Mouse (Mus musculus) embryo, embryonic 10 days (tissue): Measurements from ENCODE around the gene Taf10.

Experiments used
- DNase-seq: peaks from one replicate; pipeline ENCODE4 v3.0.0-alpha.2; 2015; ENCODE audit warnings: low spot score

Taf10 gene

DNA sequence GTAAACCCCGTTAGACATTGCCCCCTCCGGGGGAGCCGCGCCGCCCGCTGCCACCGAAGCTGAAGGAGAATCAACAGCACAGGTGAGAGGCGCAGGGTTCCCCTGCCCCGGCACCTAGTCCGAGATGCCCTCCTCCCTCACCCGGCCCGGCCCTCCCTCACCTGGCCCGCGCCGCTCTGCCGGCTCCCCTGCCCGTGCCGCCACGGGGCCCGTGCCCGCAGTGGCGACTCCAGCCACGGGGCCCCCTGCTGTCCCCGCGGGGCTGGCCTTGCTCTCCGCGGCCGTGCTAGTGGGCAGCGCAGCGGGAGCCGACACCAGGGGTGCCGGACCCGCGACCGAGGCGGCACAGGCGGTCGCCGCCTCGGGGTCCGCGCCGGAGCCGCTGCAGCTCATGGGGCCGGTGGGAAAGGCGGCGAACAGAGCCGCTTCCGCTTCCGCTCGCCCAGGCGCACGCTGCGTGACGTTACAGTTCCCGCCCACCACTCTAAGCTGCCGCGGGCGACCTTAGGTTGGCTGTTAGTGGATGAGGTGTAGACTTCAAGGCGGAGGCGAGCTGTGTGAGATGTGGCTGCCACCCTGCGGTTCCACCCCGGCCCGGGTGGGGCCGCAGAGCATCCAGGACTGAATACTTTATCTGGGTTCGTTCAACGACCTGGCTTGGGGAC is at the start of gene Taf10:
Gene Taf10 (minus strand): TSS at position 436 of the 665 bp plus-strand sequence.
- peak; percentile 97 for DNase-seq

DNA sequence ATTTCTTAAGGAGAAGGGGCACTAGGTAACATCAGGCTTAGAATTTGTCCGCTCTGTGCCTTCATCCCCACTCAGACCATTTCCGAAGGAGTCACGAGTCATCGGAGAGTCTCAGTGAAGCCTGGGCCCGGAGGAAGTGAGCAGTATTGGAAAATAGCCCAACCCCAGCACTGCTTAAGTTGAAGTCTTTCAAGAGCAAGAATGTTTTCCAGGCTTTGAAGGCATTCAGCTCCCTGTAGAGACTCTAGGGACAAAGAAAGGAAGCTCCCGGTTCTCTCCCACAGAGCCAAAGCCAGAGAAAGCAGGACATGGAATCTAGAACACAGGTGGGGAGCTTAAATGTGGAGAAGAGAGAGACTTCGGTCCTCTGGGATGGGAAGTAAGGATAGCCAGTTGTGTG is 49.5 kb upstream of the Taf10 start:
- no peak for DNase-seq

DNA sequence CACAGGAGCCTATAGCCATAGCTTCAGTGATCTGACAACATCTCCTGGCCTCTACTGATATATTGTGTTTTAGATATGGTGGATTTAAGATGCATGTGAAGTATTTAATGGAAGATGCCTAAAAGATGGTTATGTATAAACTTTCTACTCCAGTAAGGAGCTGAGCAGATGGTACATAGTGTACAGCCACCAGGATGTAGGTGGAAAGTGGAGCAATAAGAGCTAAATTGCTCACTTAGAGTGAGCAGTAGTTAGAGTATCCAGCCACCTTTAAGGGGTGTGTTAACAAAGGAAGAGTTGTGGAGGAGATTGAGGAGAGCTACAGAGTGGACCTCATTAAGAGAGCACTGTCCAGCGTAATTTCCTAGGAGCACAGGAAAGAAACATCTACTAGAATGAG is 47.0 kb upstream of the Taf10 start:
- no peak for DNase-seq

DNA sequence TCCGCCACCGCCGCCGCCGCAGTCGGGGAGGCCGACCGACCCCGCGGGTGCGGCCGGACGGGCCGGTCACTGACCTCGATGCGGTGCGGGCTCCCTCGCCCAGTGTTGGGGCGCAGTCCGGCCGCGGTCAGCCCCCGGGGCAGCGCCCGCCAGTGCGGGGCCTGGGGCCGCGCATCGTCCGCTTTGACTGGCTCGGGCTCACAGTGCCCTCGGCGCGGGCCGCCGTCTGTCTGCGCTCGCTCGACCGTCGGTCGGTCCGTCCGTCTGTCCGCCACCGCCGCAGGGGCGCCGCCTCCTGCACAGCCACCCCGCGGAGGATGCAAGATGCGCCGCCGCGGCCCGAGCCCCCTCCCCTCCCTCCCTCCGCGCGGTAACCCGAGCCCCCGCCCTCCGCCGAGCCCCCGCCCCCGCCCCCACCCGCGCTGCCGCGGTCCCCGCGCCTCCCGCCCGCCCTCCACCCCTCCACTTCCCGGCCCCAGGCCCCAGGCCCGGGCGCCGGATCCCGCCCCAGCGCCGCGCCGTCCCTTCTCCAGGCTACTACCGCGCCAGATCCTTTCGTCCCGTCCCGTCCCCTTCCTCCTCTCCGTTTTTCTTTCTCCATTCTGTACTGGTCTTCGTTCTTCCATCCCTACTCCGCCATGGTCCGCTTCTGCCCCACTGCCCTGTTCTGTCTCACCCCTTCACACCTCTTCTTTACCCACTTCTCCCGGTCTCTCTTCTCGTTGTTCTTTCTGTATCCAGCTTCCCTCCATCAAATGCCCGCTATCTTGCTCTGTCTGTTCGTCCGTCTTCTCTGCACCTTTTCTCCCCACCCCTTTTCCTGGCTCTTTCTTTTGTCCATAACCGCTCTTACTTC is 43.4 kb upstream of the Taf10 start, which contains the start of gene Dchs1:
Gene Dchs1 (minus strand): TSS at position 370 of the 856 bp plus-strand sequence.
- DNase-seq = peak; percentile 66

DNA sequence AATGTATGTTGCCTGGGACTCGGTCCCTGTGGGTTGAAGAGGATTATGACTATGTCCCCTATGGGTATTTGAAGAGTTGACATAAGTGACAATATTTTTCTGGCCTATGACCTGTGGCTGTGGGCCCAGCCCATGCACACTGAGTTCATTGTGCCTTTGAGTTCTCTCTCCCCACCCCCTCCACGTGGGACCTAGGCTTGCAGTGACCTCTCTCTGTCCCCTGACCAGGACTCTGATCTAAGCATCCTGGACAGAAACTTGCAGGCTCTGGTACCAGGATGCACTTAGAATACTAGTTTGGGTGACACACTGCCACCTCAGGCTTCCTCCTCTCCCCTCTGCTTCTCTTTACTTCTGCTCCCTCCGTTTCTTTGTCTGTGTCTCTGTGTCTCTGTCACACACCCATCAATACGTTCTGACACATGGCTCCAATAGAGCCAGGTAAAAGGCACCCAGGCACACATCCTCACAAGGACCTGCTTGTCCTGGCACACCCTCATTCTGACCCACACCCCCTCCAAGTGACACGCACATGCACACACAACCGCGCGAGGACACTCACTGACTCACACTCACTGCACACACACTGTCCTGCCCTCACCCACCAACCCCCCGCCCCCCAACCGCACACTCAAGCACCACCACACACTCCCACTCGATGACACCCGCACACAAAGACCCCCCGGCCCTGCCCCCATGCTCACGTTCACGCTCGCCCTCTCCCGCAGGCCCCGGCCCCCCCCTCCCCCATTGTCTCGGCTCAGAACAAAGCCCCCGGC is 42.5 kb upstream of the Taf10 start:
- DNase-seq = peak; percentile 41

DNA sequence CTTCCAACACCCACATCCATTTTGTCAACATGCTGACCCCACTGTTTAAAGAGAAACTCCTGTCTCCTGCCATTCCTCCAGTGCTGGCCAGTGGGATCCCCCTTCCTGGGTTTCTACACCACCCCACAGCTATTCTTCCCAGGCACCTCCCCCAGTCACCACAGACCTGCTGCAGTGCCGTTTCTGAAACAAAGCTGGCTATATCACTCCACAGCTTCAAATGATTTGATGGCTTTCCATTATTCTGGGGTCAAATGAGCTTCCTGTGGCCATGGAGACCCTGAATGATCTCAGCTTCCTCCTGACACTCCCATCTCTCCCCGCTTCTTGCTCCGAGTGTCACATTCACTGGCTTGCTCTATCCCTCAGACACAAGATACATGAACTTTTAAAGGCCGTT is 40.4 kb upstream of the Taf10 start:
- DNase-seq = peak; percentile 34

DNA sequence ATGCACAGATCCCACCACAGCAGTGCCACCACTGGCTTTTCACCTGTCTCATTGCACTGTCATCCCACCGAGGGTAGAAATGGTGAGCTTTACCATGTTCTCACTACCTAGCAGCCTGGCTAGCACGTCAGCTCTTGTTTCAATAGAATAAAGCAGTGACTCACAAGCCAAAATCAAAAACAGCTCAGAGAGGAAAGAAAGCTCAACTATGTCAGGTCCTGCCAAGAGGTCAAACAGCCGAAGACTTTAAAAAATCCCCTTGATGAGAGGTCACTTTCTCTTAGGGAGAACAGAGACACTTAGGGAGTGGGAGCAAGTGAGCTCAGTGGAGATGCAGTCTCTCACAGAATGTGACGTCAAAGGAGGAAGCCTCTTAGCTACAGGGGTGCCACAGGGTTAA is 39.7 kb upstream of the Taf10 start:
- no peak for DNase-seq

DNA sequence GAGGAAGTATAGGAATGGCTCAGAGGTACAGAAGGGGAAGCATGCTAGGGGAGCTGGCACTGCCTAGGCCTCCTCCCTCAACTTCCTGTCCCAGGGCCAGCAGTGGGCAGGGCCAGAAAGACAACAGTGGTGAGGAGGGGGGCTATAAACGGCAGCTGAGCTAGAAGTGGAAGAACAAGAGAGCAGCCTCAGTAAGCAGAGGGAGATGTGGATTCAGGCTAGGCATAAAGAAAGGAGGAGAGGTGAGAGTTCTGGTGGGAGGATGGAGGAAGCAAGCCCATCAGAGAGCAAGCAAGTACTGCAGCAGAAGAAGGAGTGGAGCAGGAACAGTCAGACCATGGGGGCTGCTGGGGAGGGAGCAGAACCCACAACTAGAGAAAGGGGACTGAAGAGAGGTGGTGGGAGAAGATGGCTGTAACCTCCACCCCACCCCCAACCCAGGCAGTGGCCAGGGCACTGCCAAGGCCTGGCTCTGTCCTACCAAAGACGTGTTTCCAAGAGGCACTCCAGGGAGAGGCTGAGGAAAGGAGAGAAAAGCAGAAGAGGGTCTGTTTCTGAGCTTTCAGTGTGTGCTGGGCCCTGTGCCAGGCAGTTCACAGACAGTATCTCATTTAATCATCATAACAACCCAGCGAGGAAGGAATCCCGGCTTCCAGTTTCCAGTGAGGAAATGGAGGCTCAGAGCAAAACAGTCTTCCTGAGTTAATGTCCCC is 34.5 kb upstream of the Taf10 start:
- DNase-seq = peak; percentile 67

DNA sequence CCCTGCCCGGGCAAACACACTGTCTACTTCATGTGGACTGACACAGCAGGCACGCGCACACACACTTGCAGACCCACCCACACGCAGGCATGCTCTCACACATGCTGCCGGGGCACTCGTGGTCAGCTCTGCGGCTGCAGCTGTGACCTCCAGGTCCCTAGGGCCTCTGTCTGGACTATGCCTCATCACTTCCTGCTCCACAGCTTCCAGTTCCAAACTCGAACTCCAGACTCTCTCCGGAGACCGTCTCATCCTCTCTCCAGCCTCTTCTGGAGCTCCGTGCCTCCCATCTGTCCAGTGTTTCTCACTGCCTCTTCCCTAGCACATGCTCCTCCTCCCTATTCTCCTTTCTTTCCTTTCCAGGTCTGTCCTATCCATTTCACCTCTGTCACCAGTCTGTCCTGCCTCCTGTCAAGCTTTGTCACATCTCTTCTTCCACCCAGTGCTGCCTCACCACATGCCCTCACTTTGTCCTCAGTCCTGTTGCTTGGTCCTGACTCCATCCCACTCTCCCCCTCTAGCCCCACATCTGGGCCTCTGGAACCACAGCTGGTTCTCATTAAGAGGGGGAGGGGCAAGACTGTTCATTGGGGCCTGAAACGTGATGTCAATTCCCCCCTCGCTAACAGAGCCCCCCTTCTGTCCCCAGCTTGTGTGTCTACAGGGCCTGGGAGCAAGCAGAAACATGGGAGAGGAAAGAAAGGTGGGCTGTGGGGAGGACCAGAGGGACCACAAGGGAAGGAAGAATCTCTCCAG is 33.8 kb upstream of the Taf10 start:
- DNase-seq = peak; percentile 78

DNA sequence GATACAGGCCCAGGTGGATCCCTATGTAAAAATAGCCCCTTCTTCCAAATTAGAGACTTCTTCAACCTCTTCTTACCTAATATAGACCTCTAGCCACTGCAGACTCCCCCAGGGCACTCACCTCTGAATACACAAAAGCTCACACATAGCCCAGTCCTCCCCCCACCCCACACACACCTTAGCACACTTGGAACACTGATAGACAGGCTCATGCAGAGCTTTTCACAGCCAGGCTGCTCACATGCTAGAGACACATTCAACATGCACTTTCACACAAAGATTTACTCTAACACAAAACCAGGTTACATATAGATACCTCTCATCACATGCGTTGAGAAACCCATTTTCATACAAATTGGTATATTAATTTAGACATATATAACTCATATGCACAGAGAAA is 33.2 kb upstream of the Taf10 start:
- no peak for DNase-seq

DNA sequence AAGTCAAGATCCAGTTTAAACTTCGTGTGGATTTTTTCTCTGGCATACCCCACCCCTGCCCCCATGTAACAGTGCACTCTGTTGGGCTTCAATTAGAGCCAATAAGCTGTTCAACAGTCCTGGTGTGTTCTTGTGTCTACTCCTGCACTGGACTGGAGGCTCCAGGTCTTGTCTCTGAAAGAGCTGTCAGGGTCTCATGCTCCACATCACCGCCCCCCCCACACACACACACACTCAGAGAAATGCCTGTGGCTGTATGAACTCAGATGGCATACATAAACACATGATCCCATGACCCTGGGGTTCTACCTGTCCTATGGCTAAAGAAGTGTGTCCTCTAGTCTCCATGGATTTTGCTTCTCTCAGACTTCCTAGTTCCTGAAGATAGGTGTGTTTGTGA is 31.9 kb upstream of the Taf10 start:
- DNase-seq = no peak

DNA sequence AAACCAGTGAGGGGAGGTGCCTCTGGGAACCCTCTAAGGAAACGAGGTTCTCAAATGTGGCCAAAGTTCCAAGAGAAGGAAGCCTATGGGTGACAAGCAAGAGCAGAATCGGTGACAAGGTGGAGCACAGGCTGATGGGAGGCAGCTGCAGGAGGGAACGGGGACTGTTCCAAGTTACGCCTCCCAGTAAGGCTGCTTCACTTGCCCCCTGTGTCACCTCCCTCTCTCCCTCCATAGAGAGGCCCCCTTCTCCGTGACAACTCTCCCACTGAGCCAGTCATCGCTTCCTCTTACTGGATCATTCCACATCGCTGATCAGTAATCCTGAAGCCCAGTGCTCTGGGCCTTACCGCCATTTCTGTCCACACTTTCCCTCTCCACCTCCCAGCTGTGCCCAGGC is 30.5 kb upstream of the Taf10 start:
- no peak for DNase-seq

DNA sequence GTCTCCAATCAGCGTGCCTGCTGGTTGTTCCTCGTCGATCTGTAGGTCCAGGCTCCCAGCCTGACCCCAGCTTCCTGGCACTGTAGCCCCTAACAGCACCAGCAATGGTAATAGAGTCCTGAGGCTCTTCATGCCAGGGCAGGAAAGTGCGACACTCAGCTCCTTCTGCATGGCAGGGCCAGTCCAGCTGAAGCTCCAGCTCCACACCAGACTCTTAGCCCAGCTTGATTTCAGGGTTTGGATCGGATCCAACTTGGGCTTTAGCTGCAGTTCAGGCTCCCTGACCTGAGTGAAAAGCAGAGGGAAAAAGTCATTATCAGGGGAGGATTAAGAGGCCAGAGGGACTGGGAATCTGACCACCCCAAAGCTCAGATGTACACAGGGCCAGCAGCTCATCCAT is 28.9 kb upstream of the Taf10 start:
- no peak for DNase-seq

DNA sequence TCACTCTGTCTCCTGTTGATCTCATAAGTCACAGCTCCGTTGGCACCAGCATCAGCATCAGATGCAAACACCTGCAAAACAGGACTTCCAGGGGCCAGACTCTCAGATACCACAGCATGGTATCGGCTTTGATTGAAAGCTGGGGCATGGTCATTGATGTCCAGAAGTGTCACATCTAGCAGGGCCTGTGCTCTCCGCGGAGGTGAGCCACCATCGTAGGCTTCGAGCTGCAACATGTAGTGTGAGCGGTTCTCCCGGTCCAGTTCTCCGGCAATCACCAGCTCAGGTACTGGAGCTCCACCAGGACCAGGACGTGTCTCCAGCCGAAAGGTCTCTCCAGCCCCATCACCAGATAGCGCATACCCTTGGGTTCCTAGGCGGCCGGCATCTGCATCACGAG is 28.2 kb upstream of the Taf10 start:
- no peak for DNase-seq

DNA sequence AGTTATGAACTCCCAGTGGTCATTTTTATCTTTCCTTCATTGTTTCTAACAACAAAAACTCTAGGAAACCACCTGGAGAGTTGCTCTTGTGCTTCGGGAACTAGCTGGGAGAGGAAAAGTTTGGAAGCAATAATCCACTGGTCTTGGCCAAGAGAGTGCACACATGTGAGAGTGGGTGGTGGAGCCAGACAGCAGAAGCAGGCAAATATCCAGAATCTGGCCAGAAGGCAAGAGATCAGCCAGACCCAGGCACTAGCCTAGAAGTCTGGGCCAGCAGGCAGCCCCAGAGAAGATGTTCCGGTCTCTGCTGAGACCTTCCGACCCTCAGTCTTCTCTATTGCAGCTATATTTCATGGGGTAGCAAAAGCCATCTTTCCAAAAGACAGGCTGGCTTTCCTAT is 25.8 kb upstream of the Taf10 start:
- no peak for DNase-seq

DNA sequence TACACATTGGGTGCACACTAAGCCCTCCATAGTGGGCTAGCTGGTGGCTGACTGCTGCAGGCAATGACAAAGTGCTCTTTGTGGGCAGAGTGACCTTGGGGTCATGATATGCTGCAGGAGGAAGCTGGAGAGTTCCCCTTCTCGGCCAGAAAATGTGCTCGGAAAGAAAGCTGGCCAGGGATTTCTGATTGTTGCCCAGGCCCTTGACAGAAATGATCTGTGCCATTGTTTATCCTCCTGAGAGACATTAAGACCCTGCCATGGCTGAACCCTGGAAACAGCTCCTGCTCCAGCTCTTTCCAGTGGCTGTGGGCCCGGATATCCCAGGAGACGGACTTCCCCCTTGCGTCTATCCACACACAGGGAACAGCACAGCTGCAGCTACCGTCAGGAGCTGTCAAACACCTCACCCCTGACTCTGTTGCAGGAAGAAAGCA is 23.6 kb upstream of the Taf10 start:
- peak; percentile 76 for DNase-seq

DNA sequence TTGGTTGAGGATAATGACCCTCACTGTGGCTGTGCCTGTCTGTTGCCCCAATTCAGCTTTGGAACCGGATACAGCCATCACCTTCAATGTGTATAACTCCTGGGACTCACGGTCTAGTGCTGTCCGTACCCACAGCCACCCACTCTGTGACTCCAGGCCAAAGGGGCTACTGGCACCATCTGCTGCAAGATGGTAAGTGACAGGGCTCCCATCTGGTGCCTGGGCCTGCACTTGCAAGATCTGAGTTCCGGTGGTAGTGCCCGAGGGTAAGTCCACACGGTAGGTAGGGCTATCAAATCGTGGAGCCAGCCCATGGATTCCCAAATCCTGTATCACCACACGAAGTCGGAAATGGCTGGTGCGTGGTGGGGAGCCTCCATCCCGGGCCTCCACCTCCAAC is 20.2 kb upstream of the Taf10 start:
- DNase-seq = no peak

DNA sequence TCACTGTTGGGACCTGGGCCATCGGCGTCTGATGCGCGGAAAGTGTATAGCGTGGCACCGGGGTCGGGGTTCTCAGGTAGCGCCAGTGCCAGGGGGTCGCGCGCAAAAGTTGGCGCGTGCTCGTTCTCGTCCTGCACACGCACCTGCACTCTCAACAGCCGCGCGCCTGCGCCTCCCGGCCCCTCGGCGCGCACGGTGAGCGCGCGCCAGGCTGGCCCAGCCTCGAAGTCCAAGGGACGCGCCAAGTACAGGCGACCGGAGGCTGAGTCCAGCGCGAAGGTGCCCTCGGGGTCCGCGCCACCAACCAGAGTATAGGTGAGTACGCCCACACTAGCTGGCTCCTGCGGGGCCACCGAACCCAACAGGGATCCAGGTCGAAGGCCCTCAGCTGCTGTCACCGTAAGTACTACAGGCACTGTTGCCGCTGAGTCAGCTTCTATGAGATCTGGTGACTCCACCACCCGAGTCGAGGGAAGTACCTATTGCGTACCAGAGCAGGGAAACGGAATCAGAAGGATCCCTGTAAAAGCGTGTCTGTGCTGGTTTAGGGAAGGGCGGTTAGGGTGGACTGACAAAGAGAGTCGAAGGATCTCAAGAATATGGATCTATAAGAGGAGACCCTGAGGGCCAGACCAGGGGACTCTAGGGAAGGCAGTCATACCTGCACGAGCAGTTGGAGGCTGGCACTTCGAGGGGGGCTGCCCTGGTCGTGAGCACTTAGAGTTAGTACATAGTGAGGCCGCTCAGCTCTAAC is 18.5 kb upstream of the Taf10 start:
- DNase-seq = no peak

DNA sequence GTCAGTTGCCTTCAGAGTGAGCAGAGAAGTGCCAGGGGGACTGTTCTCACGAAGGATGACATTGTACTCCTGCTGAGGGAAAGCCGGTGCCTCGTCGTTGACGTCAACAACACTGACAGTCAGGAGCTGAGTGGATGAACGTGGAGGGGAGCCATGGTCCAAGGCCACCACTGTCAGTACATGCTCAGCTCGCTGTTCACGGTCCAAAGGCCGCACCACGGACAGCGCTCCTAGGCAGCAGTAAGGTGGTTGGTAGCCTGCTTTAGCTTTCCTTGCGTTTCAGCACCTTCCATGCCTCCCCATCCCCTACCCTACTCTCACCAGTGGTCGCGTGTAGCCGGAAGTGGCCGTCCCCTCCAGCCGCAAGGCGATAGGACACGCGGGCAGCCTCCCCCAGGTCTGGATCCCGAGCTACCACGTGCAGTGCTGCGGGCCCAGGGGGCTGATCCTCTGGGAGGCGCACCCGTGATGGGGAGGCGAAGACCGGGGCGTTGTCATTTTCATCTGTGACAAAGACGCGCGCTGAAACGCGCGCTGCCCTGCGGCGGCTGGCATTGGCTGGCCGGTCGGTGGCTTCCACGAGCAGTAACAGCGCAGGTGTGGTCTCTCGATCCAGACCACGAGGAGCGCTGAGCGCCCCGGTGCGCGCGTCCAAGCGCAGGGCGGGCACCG is 17.8 kb upstream of the Taf10 start:
- peak; percentile 25 for DNase-seq

DNA sequence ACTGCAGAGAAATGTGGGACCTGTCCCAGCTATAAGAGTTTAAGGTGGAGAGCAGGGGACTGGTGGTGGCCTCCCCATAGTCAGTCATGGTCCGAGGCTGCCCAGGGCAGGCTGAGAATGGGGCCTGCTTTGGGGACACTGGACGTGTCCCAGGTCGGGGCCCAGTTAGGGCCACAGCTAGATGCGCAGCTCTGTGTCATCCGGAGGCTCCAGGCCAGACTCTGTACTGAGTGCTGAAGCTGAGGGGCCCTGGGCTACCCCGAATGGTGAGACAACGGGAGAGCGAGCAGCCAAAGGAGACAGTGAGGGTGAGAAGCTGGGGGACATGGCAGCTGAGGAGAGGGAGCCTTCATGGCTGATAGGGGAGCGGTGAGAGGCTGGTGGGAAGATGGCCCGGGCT is 9.1 kb upstream of the Taf10 start:
- DNase-seq = no peak
